Mouse (Mus musculus) layer of hippocampus, adult 8-10 months (tissue): ENCODE data around the gene Cyp4f40. TPM values are rescaled to one million over a fixed set of nuclear protein-coding genes. Genes with fewer than 3 reads are reported as not detected.
"Not testable (repeated sequence)": the region's sequence is repeated elsewhere in the genome, so short reads cannot be mapped to it uniquely, and the experiment has no call there.

Experiments
- DNase-seq, 2 experiments: peaks; one replicate each; pipeline ENCODE4 v3.0.0; 2022; ENCODE audit warnings: low spot score in 2 of 2
- total RNA-seq, 4 experiments: library from RNA; stranded (reverse); gene quantifications; 2 replicates each; pipeline ENCODE4 v1.2.4; 2022

Cyp4f40 gene
- total RNA-seq, 4 experiments from 2014 or later = not detected

DNA sequence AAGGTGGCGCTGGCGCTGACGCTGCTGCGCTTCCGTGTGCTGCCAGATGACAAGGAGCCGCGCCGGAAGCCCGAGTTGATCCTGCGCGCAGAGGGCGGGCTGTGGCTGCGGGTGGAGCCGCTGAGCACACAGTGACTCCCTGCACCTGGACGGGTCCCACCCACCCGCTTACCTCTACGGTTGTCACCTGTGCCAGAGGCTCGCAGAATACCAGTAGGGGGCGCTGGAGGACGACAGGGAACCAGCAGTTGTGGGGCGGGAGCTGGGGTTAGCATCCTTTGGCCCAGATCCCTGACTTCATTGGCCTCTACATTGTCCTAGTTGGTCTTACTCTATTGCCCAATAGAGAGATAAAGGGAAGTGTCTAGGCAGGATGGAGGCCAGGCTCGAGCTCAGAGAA lies 44.1 kb downstream of the Cyp4f40 start:
- peak in 1 of 2 experiments; percentile 3 for DNase-seq

- peak in 1 of 2 experiments; percentile 7 for DNase-seq
These were observed 51.8 kb downstream of the Cyp4f40 start for GRCm38 (mm10) chr17:32710541-32710940.

GRCm38 (mm10) chr17:32722151-32722550 lies 63.5 kb downstream of the Cyp4f40 start:
- not testable (repeated sequence) for DNase-seq

DNA sequence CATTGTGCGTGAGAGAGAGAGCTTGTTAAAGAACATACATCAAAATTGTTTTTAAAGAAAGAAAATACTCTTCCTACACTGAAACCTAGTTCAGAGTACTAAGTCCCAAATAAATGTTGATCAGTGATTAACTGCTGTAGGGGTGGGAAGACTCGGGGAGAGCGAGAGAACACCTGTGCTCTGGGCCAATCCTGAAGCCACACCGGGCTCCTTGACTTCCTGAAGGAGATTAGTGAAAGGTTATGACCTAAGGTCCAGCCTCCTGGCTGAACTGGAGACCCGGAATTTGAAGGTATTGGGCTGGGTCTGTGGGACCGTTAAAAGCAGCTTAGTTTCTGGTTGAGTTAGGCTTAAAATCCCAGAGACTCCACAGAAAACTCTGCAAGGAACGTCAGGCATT lies 64.1 kb downstream of the Cyp4f40 start:
- no peak for DNase-seq

DNA sequence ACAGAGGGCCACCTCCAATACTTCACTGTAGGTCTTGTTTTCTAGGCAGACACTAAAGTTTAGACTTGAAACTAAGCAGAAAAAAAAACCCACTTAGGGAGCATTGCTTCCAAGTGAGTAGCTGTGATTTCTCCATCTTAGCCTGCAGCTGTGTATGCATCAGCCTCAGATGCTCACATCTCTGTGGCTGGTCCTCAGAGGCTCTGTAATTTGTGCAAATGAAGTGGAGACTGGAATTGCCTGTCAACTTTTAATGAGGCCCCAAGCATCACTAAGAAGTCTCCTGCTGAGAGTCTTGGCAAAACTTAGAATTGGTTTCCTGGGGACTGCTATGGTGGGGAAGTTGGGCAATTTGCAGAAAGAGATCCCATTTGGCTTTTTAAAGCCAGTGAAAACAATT lies 67.7 kb downstream of the Cyp4f40 start:
- DNase-seq = not testable (repeated sequence)

Other genes with a start within 250 kb of the Cyp4f40 start
- gene Pglyrp2, start 234.7 kb upstream of the Cyp4f40 start, total RNA-seq = not detected
- not detected for gene Cyp4f39, start 206.2 kb upstream of the Cyp4f40 start, total RNA-seq
- 1 to 10 TPM; 3.6 to 8.1 (median 5.2) TPM for gene Cyp4f17, start 152.8 kb upstream of the Cyp4f40 start, total RNA-seq
- 10 to 100 TPM in 1 of 4 experiments, 1 to 10 TPM in 3; 7.7 to 10.1 (median 7.9) TPM for gene Cyp4f16, start 122.3 kb upstream of the Cyp4f40 start, total RNA-seq
- gene Cyp4f37, start 37.6 kb upstream of the Cyp4f40 start, total RNA-seq = not detected
- 10 to 100 TPM; 16.5 to 19.8 (median 18.2) TPM for gene Cyp4f15, start 26.7 kb downstream of the Cyp4f40 start, total RNA-seq
- gene Zfp871, start 129.4 kb downstream of the Cyp4f40 start, total RNA-seq = 100 to 1,000 TPM in 2 of 4 experiments, 10 to 100 TPM in 2; 75.3 to 108 (median 92.2) TPM
- 1 to 10 TPM; 3.7 to 7.8 (median 6.8) TPM for gene Zfp811, start 151.0 kb downstream of the Cyp4f40 start, total RNA-seq
- gene Zfp799, start 171.4 kb downstream of the Cyp4f40 start, total RNA-seq = 10 to 100 TPM; 27.5 to 36.6 (median 30.4) TPM
- gene Zfp870, start 232.7 kb downstream of the Cyp4f40 start, total RNA-seq = 10 to 100 TPM in 3 of 4 experiments, 1 to 10 TPM in 1; 7.9 to 12.4 (median 11.4) TPM